Mouse (Mus musculus) heart, postnatal 0 days (tissue): ENCODE measurements around the gene Nxf1.

Experiments
- CTCF ChIP-seq: IDR thresholded peaks from 2 replicates; pipeline ENCODE4 v1.5.1; 2016; ENCODE audit warnings: antibody characterized with exemption, control low read depth, low read depth
- EP300 ChIP-seq: IDR thresholded peaks from 2 replicates; pipeline ENCODE4 v1.6.1; 2016; ENCODE audit warnings: antibody characterized with exemption, low read depth

DNA sequence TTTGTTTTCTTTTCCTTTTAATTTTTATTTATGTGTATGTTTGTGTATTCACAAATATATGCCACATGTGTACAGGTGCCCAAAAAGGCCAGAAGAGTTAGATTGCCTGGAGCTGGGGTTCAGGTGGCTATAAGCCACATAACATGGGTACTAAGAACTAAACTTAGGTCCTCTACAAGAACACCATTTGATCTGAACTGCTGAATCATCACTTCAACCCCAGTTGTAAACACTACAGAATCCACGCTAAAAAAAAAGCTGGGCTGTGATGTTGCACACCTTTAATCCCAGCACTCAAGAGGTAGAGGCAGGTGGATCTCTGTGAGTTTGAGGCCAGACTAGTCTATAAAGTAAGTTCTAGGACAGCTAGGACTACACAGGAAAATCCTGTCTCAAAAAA, 35.5 kb upstream of the Nxf1 start:
- no peak for TF ChIP-seq CTCF
- TF ChIP-seq EP300 = no peak
